Mouse (Mus musculus) thymus, adult 18-20 months (tissue): ENCODE results near the gene Lrcol1.
A peak's percentile ranks its signal among the peaks of the same experiment; 100 is the strongest.

Source experiments
- DNase-seq, 2 experiments: peaks; one replicate each; pipeline ENCODE4 v3.0.0; 2022; ENCODE audit warnings: mixed read lengths in 2 of 2

Lrcol1 gene

DNA sequence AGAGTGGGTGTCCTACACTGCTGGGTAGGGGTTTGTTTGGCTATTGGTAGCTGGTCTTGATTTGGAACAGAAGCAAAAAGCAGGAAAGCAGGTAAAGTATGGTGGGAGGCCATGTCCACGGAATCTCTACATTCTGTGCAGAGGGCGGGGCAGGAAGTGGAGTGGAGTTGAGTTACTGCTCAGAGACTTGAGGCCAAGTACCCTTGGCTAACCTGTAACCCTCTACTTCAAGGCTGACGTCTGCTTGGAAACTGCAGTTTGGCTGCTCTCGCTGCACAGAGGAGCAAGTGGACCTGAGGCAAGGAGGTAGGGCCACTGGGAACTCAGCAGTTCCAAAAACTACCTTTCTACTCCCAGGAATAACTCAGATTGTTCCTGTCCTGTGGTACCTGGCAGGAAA, at the start of gene Lrcol1:
Gene Lrcol1 (plus strand): TSS at position 207 of the 400 bp plus-strand sequence.
- no peak for DNase-seq

DNA sequence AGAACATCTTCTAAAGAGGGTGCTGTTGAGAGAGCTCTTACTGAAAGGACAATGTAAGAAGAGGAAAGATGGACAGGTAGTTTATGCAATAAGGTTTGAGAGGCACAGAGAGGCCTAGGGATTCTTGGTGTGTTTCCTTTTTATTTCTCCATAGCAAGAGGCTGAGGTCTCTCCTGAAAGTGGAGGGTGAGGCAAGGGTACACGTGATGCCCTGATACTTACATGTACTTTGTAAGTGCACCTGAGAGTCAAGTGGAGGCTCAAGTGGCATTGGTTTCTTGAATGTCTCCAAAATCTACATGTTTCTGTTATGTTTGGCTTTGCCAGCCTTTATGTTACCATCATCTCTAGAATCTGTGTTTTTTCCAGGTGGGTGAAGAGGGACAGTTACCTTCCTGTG, 47.9 kb upstream of the Lrcol1 start:
- DNase-seq: no peak

DNA sequence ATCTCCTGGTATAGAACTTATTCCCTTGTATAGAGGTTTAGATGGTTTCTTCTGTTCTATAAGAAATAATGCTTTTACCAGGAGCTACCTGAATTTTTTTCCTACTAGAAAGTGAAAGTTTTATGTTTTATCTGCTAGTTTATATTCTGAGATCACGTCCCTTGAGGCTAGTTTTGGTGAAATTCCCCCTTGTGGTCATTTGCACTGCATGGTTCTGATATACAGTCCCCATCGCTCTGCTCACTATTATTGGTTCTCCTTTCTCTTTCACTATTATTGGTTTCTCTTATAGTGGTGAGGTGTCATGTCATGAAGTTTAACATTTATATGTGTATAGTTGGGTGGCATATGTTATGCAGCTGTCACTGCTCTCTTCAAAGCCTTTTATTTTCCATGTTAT, 43.9 kb upstream of the Lrcol1 start:
- no peak for DNase-seq

DNA sequence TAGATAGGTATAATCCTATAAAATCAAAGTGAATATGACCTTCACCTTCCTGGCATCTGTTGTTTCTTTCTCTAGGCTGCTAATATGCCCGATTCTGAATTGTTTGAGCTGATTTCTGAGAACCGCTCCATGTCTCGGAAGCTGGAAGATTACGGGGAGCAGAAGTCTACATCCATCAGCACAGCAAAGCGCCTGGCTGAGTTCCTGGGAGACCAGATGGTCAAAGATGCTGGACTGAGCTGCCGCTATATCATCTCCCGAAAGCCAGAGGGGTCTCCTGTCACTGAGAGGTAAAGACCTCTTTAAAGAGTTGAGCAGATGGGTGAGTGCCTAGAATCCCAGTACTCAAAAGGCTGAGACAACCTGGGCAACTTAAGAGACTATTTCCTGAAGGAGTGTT, 35.7 kb upstream of the Lrcol1 start:
- no peak for DNase-seq

DNA sequence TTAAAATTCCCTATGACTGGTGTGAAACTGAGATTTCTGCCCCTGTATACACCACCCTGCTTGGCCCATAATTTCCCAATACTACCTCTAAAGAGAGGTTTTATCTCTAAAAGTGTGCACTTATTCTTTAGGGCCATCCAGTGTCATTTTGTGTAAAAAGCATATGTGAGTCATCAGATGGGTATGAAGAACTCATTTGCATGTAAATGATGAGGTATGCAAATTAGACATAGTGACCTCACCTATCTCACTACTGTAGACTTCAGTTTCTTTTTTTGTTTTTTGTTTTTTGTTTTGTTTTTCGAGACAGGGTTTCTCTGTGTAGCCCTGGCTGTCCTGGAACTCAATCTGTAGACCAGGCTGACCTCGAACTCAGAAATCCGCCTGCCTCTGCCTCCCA, 31.4 kb upstream of the Lrcol1 start:
- no peak for DNase-seq

DNA sequence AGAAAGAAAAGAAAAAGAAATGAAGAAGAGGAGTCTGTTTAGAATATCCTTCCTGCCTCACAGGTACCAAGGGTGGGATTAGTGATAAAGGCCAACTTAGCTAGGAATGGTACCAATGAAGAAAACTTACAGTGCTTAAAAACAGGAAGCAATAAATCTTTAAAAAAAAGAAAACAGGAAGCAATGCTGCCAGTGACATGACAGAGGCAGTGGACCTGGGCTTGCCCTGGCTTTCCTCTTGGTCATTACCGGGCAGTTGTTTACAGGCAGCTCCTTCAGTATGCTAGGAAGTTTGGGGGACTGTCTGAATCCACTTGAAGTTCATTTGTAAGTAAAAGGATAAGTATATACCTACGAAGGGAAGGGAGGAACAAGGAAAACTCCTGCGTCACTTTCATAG, 14.0 kb upstream of the Lrcol1 start:
- no peak for DNase-seq

DNA sequence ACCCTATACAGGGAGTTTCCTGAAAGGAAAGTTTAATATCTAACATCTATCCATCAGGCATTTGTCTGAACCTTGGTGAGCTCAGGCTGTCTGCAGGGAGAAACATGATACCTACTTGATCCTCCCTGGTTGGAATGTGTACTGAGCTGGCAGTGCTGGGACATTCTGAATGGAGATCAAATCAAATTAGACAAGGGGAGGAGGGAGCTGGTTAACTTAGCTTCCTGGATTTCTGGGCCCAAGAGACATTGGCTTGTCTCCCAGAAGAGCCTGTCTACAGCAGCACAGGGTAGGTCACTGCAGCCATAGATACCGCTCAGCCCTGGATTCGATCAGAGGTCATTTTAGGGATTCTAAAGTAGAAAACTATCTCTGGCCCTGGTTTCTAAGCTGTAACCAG, 5.7 kb upstream of the Lrcol1 start:
- DNase-seq: no peak

DNA sequence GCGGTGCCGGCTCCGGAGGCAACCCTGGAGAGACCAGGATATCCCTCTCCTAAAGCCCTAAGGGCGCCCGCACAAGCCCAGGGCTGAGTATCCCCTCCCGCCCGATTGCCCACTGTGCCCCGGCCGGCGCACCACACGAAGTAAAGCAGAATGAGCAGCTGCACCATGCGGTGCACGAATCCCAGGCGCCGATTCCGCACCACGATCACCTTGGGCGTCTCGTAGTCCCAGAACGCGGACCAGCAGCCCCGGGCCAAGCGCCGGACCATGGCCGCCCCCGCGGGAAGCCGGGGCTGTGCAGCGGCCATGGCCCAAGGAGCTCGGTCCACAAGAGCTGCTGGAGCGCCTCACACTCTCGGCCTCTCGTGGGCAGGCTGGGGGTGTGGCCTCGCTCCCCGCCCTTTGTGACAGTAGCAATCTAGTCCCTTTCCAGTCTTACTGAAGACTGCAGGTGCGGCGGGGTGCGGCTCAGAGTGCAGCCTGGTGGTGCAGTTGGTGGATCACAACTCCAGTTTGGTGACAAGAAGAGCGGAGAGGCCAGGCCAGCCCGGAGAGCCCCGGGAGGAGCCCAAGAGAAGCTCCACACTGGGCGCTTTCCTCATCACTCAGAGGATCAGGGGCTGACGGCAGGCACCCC, 1.8 kb upstream of the Lrcol1 start, which contains the start of gene P2rx2:
Gene P2rx2 (minus strand): TSS at position 565 of the 637 bp plus-strand sequence.
- DNase-seq: peak in 1 of 2 experiments; percentile 14

DNA sequence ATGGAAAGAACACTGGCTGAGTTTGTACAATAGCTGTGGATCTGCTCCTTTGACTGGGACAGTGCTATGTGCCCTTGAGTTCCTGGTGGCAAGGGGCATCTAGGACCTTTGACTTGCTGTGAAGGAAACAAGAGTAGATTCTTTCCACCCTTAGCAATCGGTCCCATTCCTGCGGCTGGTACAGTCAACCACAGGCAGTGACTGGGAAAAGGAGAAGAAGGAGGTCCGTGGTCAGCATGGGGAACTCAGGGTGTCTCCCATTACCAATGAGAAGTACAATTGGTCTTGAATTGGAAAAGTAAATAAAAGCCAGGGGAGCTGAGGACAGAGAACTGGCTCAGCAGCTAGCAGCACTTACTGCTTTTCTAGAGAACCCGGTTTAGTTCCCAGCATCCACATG, 1.0 kb downstream of the Lrcol1 start:
- DNase-seq: no peak

DNA sequence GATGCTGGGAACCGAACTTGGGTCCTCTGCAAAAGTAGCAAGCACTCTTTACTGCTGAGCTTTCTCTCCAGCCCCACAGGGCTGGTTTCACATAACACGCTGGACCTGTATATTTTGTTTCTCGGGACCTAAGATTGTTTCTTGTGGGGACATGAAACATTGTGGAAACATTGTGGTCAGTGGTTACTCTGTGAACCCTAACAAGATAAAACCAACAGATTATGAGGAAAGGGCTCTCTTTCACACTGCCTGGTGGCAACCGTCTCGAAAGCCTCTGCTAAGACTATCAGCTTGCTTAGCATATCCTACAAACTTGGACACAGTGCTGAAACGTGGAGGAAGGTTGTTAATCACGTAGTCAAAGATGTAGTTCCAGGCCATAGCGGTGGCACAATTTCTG, 2.5 kb downstream of the Lrcol1 start:
- no peak for DNase-seq

DNA sequence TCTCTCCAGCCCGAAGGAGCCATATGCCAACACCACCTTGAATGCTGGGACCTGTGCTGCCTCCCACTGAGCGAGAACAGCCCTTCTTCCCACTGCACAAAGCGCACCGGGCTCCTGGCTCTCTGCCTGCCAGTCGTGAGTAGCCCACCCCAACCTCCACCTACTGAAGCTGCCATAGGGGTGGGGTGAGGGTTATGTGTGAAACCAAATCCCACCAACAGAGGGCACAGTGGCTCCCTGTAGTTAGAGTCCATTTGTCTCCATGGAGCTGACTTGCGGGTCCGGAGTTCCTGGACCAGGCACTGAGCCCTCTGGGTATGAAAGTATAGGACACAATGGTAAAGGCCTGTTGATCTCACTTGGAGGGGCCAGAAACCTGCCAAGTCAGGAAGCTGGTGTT, 10.2 kb downstream of the Lrcol1 start:
- no peak for DNase-seq

DNA sequence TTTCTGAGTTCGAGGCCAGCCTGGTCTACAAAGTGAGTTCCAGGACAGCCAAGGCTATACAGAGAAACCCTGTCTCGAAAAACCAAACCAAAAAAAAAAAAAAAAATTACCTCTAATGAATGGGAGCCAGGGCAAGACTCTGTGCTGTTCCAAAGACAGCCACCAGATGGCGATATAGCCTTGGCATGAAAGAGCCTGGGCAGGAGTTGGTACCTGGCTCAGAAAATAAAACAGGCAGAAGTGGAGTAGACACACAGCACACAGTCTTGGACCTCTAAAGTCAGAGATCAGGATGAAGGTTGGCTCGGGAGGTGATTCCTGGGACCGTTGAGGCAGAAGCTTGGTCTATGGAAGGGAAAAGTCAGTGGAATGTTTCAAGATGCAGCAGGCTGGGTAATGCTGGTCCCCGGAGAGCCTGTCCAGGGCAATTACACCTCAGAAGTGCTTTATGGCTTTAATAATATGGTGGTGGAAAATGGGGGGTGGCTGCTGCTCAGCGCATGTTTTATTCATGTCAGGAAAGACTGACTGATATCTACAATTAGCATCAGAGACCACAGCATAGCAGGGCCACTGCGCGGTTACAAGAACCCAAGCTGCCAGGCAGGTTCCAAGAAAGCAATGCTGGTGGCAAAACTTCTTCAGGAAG, 13.1 kb downstream of the Lrcol1 start:
- peak; percentile 23 to 30 for DNase-seq

DNA sequence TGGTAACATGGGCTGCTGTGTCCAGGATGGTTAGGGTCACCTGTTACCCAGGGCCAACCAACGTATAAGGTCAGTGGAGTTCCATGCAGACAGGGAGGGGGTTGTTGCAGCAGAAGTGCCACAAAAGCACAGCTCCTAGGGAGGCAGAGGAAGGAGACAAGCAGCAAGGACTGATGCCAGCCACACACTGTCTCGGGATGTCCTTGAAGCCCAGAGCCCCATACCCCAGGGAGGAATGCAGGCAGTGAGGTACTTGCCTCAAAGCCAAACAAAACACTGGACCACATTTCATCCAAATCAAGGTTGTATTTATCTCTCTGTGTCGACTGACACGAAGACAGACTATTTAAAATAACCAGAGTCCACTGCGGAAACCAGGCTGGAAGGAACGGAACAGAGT, 16.9 kb downstream of the Lrcol1 start:
- no peak for DNase-seq

DNA sequence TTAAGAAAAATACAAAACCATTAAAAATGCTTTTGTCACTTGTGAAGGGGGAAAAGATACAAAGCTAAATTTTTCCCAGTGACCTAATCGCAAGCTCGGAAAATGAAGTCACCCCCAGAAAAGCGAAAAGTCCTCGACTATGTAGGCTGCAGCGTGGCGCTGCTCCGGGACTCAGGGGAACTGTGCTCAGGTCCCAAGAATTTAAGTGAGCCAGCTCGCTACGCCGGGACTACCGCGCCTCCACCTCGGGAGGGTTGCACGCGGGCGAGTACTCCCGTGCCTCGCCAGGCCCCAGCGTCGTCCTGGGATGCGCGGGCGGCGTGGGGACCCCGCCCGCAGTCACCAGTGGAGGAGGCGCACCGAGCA, 18.3 kb downstream of the Lrcol1 start:
- DNase-seq: no peak

DNA sequence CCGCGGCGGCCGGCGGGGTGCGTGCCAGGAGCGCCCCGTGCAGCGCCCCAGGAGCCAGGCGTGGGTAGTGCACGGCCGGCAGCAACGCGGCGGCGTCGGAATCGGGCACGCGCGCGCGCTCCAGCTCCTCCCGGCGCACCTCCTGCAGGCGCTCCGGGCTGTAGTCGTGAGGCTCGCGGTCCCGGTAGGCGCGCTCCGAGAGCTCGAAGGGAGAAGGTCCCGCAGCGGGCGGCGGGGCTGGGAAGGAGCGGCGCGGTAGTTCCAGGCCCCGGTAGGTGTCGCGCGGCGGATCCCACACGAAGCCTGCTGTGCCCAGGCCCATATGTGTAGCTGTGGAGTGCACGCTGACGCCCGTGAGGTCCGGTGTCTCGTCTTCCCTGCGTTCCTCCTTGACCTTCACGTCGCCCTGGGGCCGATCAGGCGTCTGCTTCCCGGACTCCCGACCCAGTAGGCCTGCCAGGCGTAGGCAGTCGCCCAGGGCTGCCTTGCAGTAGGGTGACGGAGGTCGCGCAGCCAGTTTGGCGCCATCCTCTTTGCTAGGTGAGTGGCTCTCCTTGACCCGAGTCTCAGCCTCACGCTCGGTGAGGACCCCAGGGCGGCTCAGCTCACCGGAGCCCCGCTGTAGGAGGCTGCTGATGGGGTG, 18.8 kb downstream of the Lrcol1 start:
- DNase-seq: peak; percentile 28 to 38

DNA sequence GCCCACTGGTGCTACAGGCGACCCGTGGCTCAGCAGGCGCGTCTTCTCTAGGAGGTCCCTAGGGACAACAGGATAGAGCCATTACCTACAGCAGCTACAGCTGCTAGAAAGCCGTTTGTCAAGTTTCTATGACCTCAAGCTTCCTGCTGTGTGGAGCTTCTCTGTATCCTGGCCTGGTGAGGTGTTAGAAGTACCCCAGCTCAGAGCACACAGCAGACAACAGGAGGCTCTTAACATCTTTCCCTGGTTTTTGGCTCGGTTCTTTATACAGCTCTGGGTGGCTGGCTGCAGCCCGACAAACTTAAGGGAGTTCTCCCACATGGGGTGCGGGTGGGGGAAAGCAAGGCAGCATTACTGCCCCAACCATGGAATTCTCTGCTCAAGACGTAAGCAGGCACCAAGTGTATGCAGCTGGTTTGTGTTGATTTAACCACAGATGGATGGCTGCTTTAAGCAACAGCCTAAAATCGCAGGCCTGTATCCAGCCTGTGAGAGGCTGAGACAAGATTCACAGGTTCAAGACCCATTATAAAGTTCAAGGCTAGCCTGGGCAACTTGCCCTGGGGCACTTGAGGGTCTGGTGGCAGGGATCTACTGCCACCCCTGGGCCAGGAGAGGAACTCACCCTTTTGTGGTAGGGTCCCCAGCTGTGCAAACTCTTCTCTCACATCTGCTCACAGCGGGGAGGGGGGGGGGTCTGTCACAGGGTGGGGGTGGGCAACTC, 19.5 kb downstream of the Lrcol1 start:
- DNase-seq: no peak

DNA sequence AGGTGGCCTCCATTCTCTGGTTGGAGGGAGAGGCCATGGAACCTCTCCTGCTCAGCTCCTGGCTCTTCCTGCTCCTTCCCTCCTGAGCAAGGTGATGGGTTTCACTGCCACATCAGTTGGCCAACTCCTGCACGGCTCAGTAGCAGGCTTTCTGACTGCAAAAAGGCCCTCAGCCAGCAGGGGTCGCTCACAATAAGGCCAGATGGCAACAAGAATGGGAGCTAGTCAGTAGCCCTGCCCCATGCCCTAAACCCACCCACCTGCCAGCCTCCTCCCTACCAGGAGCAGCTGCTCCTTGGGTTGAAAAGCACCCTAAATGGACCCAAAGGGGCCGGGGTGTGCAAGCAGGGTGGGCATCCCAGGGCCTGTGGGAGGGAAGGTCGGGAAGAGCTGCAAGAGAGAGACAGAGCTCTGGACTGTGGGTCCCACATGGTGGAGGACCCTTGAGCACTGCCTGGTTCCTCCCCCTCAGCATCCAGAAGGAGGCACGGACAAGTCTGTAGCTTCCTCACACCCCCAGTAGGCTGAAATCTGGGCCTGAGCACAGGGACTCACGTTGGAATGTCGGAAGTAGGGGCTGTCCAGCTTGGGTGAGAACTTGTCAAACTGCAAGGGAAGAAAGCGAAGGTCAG, 32.4 kb downstream of the Lrcol1 start:
- peak; percentile 31 to 34 for DNase-seq

DNA sequence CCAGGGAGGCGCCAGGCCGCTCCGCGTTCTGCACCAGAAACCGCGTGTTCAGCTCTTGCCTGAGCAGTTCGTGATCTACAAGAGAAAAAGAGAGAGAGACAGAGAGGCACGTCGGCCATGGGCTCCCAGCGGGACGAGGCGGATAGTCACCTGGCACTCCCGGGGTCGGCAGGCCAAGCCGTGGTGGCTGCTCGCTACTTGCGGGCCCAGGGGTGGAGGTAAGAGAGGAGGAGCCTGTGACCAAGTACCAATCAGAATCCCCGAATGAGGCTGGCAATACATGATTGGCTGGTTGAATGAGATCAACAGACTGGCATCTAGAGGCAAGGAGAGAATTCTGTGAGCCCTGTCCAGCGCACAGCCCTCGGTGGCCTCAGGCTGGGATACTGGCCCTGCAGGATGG, 33.7 kb downstream of the Lrcol1 start:
- no peak for DNase-seq

DNA sequence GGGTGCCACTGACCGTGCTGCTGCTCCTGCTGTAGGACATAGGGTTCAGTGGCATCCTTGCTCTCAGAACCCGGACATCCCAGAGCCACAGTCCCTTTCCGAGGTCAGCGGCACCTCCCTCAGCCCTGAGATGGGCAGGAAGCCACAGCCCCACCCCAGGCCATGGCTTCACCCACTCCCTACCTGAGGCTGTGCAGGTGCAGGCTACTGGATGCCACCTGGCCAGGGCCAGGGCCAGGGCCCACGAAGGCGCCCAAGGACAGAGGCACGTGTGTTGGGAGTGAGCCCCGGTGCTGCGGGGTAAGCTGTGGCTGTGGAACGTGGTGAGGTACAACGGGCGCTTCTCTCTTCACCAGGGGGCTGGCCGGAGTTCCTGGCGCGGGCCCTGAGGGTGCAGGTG, 34.6 kb downstream of the Lrcol1 start:
- no peak for DNase-seq

DNA sequence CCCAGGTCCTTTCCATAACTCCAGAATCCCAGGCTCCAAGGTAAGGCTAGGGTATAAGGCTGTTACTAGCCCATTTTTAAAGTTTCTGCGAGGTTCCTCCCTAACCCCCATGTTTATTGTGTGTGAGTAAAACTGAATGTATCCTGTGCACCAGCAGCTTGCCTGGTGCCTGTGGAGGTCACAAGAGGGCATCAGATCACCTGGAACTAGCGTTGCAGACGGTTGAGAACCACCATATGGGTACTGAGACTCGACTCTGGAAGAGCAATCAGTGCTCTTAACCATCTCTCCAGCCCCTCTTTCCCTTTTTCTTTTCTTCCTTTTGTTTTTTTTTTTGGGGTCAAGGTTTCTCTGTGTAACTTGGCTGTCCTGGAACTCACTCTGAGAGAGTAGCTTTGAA, 35.3 kb downstream of the Lrcol1 start:
- no peak for DNase-seq

DNA sequence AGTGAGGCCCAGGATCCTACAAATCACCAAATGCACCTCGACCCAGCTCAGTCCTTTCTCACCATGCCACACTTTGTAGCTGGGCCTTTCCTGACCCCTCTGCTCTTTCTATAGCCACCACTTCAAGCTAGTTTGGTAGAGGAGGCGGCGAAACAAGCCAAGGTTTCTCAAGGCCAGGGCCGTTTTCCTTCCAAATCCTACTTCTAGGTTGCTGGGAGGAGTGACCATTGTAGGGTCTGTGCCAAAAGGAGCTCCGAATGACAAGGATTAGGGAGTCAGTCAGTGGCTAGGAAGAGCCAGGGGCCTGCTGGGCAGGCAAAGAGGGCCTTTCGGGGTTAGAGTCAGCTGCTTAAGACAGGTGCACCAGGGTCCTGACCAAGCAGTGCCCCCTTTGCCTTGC, 40.0 kb downstream of the Lrcol1 start:
- no peak for DNase-seq

DNA sequence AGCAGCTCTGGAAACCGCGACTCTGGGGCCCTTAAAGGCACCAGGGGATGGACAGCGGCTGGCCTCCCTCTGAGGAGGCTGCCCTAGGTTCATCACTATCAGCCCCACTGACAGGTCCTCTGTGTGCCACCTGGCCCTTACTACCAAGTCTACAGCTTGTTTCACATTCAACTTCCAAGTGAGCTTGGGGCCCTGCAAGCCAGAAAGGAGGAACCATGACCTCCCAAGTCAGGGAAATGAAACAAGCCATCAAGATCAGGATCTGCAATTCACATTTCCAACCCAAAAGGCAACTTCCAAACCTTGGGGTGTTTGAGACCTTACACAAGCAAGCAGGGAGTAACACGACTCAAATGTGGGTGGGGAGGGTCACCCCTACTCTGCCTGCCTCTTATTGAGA, 40.7 kb downstream of the Lrcol1 start:
- no peak for DNase-seq
